Mouse (Mus musculus) forebrain, embryonic 12.5 days (tissue): ENCODE data around the gene Primpol. TPM values are rescaled to one million over a fixed set of nuclear protein-coding genes. Genes with fewer than 3 reads are reported as not detected.
A peak's percentile ranks its signal among the peaks of the same experiment; 100 is the strongest.

Source experiments
- ATAC-seq: fragments of 200-750 bp; cut with Nextera tagmentation; 2 replicates; pipeline ENCODE4 v1.8.0; 2017; ENCODE audit warnings: moderate TSS enrichment; ENCODE audit not compliant: low FRiP score
- H3K27ac ChIP-seq: fragments of 300-500 bp; sonication (generic); 2 replicates; pipeline ENCODE4 v1.5.1; 2016; ENCODE audit warnings: mild to moderate bottlenecking
- H3K27me3 ChIP-seq: fragments of 300-500 bp; sonication (generic); 2 replicates; pipeline ENCODE4 v1.6.1; 2016; ENCODE audit warnings: mild to moderate bottlenecking
- H3K36me3 ChIP-seq: fragments of 300-500 bp; sonication (generic); replicated peaks from 2 replicates; pipeline ENCODE4 v1.6.1; 2016; ENCODE audit warnings: mild to moderate bottlenecking
- H3K4me1 ChIP-seq: fragments of 300-500 bp; sonication (generic); 2 replicates; pipeline ENCODE4 v1.6.1; 2016
- H3K4me2 ChIP-seq: fragments of 300-500 bp; sonication (generic); 2 replicates; pipeline ENCODE4 v1.6.1; 2016; ENCODE audit warnings: mild to moderate bottlenecking, moderate library complexity
- H3K4me3 ChIP-seq: fragments of 300-500 bp; sonication (generic); replicated peaks from 2 replicates; pipeline ENCODE4 v1.5.1; 2016; ENCODE audit warnings: mild to moderate bottlenecking
- H3K9ac ChIP-seq: fragments of 300-500 bp; sonication (generic); 2 replicates; pipeline ENCODE4 v1.6.1; 2016; ENCODE audit warnings: mild to moderate bottlenecking
- H3K9me3 ChIP-seq: fragments of 300-500 bp; sonication (generic); 2 replicates; pipeline ENCODE4 v1.6.1; 2016
- WGBS: fragments of 180-500 bp; shearing (Covaris S2); methylation state at CpG from one replicate; pipeline ENCODE4 v1.1.7; 2016; 5-methylcytosine and 5-hydroxymethylcytosine counted together
- polyA plus RNA-seq: library from polyadenylated mRNA; unstranded; fragments of >200 nt; fragmentation: Nextera tagmentation; extraction: Ambion mirVana; gene quantifications from 2 replicates; pipeline ENCODE4 v1.2.1, GENCODE M21; 2016

Primpol gene
- polyA plus RNA-seq, 1 experiment from 2014 or later = 10.9 TPM

DNA sequence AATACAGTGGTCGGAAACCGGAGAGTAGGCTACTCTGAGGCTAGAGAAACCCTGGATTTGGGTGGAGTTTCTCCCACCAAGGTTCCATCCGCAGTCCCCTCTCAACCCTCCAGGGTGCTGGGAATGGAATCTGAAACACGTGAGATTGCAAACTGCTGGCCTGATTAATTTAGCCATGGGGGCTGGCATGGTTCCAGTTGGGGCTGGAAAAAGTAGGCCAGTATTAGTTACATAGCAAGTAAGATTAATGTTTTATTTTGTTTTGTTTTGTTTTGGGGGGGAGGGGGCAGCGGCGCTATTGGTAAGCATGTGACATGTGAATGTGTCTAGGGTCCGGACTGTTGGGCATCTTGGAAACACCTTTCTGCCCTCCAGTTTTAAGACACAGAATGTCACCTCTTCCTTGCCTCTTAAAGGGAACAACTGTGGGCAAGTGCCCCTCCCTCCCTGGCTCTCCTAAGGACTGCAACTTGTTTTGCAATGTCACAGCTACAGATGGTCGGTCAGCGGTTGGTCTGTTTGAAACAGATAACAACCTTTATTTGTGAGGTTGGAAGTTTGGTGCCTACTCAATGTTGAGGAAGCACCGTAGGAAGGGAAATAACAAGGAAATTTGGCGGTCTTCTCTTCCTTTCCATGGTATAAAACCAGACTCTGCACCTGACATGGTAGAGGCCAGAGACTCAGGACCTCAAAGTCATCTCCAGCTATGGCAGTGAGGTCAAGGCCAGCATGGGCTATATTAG is 70.4 kb downstream of the Primpol start:
- no peak overlapping the region for H3K9ac ChIP-seq
- no peak for ATAC-seq
- WGBS = 84% methylated on average over 11 of the region's 11 CpGs
- H3K27ac ChIP-seq = no peak overlapping the region
- no peak overlapping the region for H3K4me2 ChIP-seq
- 0 out of 2 replicates have a peak, but pooled peaks cover 3% of the 10 kb centered on the region for H3K27me3 ChIP-seq
- H3K4me1 ChIP-seq = peaks cover 3% of the 10 kb centered on the region; the same call in 1 of the 2 replicates
- H3K4me3 ChIP-seq = no peak overlapping the region
- H3K9me3 ChIP-seq = no peaks in the 10 kb centered on the region
- H3K36me3 ChIP-seq = no peaks in the 10 kb centered on the region

DNA sequence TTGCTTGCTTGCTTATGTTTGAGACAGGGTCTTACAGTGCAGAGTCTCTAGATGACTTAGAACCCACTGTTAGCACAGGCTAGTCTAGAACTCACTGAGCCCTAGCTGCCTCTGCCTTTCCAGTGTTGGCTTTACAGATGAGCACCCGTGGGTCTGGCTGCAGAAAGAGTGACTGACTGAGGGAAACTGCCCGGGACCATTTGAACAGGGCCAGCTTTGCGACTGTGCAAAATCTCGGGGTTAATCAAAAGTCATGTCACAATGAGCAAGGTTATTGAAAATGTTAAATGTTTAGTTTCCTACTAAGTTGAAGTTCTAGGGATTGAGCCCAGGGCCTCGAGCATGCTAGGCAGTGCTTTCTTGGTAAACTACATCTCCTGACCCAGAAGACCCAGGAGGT is 71.2 kb downstream of the Primpol start:
- Histone ChIP-seq H3K36me3 (no peaks in the 10 kb centered on the region), H3K4me3 (no peak overlapping the region), H3K4me2 (no peak overlapping the region), H3K27me3 (0 out of 2 replicates have a peak, but pooled peaks cover 3% of the 10 kb centered on the region), H3K9ac (no peak overlapping the region), H3K27ac (no peak overlapping the region), H3K9me3 (no peaks in the 10 kb centered on the region), H3K4me1 (no peaks in the 10 kb centered on the region)
- 85% methylated on average over 5 of the region's 5 CpGs for WGBS
- ATAC-seq = no peak

DNA sequence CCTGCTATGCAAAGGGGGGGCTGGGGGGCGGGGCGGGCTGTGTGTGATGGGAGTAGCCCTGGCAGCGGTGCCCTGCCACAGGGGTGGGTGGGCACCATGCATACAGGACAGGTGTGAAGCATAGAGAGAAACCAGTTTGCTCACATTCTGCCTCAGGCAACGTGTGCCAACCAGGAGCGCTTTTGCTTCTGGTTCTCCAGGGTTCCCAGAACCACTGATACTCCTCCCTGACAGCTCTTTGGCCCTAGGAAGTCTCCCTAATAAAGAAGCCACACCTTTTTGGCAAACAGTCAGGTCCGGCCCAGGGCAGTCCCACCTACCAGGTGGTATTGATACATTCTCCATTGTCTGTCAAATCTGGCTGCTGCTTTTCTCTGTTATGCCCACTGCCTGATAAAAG is 73.3 kb downstream of the Primpol start:
- H3K9ac ChIP-seq = no peak overlapping the region
- no peak for ATAC-seq
- no peak overlapping the region for H3K27ac ChIP-seq
- no peaks in the 10 kb centered on the region for H3K27me3 ChIP-seq
- H3K4me1 ChIP-seq = peaks cover 4% of the 10 kb centered on the region; the same call in 1 of the 2 replicates
- no peaks in the 10 kb centered on the region for H3K36me3 ChIP-seq
- no peak overlapping the region for H3K4me3 ChIP-seq
- WGBS = 67% methylated on average over 6 of the region's 6 CpGs
- no peak overlapping the region for H3K4me2 ChIP-seq
- H3K9me3 ChIP-seq = no peaks in the 10 kb centered on the region

DNA sequence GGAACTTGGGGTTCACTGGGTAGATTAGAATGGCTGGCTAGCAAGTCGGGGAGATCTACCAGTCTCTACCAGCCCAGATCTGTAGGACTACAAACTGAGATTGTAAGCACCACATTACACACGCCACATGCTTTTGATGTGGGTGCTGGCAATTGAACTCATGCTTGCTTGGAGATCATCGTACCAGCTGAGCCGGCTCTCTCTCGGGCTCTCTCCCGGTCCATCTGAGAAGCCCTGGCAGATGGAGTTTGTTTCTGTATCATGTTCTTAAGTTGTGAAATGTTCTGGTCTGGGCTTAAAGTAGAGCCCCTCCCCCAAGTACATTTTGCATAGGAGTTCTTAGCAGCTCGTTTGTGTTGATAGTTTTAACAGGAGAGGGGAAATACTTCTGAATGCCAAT is 73.8 kb downstream of the Primpol start:
- no peak overlapping the region for H3K27ac ChIP-seq
- H3K36me3 ChIP-seq = no peaks in the 10 kb centered on the region
- H3K9me3 ChIP-seq = no peaks in the 10 kb centered on the region
- H3K9ac ChIP-seq = no peak overlapping the region
- no peaks in the 10 kb centered on the region for H3K27me3 ChIP-seq
- no peak overlapping the region for H3K4me2 ChIP-seq
- peaks cover 4% of the 10 kb centered on the region; the same call in 1 of the 2 replicates for H3K4me1 ChIP-seq
- ATAC-seq = no peak
- no peak overlapping the region for H3K4me3 ChIP-seq
- 88% methylated on average over 7 of the region's 7 CpGs for WGBS

DNA sequence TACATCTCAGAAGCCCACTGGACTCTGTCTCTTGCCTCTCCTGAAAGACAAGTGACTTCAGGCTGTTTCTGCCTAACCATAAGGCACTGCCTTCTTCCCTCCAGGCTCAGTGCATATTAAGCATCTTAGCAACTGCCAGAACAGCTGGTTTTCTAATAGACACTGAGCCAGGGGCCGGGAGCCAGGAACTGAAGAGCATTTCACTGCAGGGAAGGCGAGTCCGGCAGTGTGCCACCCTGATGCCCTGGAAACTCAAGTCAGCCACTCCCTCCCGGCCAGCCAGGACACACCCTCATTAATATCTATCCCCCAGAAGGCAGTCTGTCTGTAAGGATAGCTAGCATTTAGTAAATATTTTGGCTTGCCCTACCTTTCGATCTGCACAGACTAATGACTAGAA is 77.3 kb downstream of the Primpol start:
- Histone ChIP-seq H3K4me2 (no peak overlapping the region), H3K4me3 (no peak overlapping the region), H3K9ac (no peak overlapping the region), H3K27me3 (no peaks in the 10 kb centered on the region), H3K4me1 (peaks cover 4% of the 10 kb centered on the region; the same call in 1 of the 2 replicates), H3K36me3 (no peaks in the 10 kb centered on the region), H3K27ac (no peak overlapping the region), H3K9me3 (no peaks in the 10 kb centered on the region)
- 64% methylated on average over 5 of the region's 5 CpGs for WGBS
- no peak for ATAC-seq

DNA sequence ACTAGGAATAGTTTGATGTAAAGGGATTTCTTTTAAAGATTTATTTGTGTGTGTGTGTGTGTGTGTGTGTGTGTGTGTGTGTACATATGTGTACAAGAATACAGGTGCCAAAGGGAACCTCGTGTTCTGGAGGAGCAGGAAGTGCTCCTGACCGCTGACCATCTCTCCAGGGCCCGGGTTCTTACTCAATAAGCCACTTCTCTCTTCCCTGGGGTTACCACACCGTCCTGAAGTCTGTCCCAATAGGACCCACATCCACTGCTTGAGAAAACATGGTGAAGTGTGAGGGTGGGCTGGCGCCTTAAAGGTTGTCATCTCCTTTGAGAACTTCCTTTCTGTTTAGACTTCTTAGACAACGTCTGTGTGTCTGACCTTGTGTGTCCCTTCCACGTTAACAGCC is 83.1 kb downstream of the Primpol start:
- no peaks in the 10 kb centered on the region for H3K27me3 ChIP-seq
- H3K9ac ChIP-seq = no peak overlapping the region
- ATAC-seq = no peak
- no peaks in the 10 kb centered on the region for H3K4me1 ChIP-seq
- H3K4me2 ChIP-seq = no peak overlapping the region
- H3K36me3 ChIP-seq = no peaks in the 10 kb centered on the region
- H3K27ac ChIP-seq = no peak overlapping the region
- no peak overlapping the region for H3K4me3 ChIP-seq
- no peaks in the 10 kb centered on the region for H3K9me3 ChIP-seq
- WGBS = 89% methylated on average over 7 of the region's 7 CpGs

DNA sequence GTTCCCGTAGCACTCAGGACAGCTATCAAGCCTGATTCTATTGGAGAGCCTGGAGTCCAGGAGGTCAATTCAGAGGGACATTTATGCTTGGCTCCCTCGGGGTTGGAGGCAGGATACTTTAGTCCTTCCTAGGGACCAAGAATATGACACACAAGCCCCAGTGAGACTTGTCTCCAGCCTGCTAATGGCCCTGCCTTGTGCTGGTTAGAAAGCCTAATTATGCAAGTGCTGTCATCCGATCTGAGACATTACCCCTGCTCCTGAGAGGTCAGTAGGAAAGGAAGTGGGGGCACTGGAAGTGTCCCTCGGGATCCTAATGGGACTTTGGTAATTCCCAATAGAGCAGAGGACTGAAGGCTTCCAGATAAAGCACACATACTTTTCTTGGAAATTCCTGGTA is 86.5 kb downstream of the Primpol start:
- 0 out of 2 replicates have a peak, but pooled peaks cover 7% of the 10 kb centered on the region for H3K4me1 ChIP-seq
- H3K9me3 ChIP-seq = no peaks in the 10 kb centered on the region
- no peaks in the 10 kb centered on the region for H3K36me3 ChIP-seq
- no peak overlapping the region for H3K27ac ChIP-seq
- no peak overlapping the region for H3K4me3 ChIP-seq
- 52% methylated on average over 4 of the region's 4 CpGs for WGBS
- no peaks in the 10 kb centered on the region for H3K27me3 ChIP-seq
- H3K9ac ChIP-seq = no peak overlapping the region
- ATAC-seq = no peak
- H3K4me2 ChIP-seq = no peak overlapping the region

DNA sequence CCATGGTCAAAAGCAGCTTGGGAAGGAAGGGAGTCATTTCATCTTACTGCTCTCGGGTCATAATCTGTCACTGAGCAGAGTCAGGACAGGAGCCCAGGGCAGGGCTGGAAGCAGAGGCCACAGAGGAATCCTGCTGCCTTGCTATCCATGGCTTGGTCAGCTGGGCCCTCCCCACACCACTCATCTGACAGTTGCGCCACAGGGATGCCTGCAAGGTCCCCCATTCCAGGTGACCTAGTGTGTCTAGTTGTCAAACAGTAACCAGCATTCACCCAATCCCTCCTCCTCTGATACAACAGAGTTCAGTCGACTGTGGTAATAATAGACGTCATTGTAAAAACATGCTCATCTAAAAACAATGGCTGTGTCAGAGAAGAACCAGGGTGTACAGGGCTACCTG is 87.5 kb downstream of the Primpol start:
- no peaks in the 10 kb centered on the region for H3K27me3 ChIP-seq
- no peaks in the 10 kb centered on the region for H3K36me3 ChIP-seq
- no peak overlapping the region for H3K4me3 ChIP-seq
- no peak for ATAC-seq
- H3K4me1 ChIP-seq = 0 out of 2 replicates have a peak, but pooled peaks cover 7% of the 10 kb centered on the region
- WGBS = 87% methylated on average over 4 of the region's 4 CpGs
- H3K9me3 ChIP-seq = no peaks in the 10 kb centered on the region
- H3K4me2 ChIP-seq = no peak overlapping the region
- no peak overlapping the region for H3K27ac ChIP-seq
- H3K9ac ChIP-seq = no peak overlapping the region

DNA sequence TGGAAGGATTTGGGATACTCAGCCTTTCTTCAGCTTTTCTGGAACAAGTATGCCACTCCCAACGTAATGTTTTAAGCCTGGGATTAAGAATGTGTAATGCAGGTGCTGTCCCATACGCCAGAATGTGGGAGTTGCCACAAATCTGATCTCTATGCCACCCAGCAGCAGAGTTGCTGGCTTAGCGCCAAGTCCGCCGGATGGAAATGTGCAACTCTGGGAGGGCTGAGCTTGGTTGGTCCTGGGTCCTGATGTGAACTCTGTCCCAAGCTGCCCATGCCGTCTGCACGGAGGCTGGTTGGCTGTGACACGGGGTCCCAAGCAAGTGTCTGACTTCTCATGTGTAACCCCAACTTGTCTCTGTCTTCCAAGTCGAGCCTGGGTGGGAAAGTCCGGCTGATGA is 90.2 kb downstream of the Primpol start:
- H3K36me3 ChIP-seq = no peaks in the 10 kb centered on the region
- H3K9ac ChIP-seq = no peak overlapping the region
- no peak overlapping the region for H3K4me2 ChIP-seq
- H3K4me3 ChIP-seq = no peak overlapping the region
- H3K4me1 ChIP-seq = 0 out of 2 replicates have a peak, but pooled peaks cover 7% of the 10 kb centered on the region
- no peaks in the 10 kb centered on the region for H3K27me3 ChIP-seq
- H3K9me3 ChIP-seq = no peaks in the 10 kb centered on the region
- 80% methylated on average over 10 of the region's 10 CpGs for WGBS
- no peak overlapping the region for H3K27ac ChIP-seq
- peak; percentile 30; the same call in 1 of the 2 replicates for ATAC-seq

DNA sequence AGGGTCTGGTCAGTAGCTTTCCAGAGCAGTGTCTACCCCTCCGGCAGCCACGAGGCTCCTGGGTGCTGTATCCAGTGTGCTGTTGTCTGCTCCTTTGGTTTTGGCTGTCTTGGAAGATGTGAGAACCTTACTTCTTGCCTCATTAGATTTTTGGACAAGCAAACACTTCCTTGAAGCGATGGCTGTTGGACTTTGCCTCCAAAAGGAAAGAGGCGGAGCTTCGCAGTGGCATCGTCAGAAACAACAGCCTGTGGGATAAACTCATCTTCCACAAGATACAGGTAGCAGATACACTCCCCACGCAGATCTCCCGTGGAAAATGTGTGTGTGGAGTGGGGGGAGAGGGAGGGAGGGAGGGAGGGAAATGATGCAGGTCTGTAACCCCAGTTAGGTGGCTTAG is 90.9 kb downstream of the Primpol start:
- ATAC-seq = no peak
- Histone ChIP-seq H3K27me3 (no peaks in the 10 kb centered on the region), H3K27ac (no peak overlapping the region), H3K4me3 (no peak overlapping the region), H3K9me3 (no peaks in the 10 kb centered on the region), H3K36me3 (no peaks in the 10 kb centered on the region), H3K4me1 (0 out of 2 replicates have a peak, but pooled peaks cover 7% of the 10 kb centered on the region), H3K9ac (no peak overlapping the region), H3K4me2 (no peak overlapping the region)
- WGBS = 84% methylated on average over 8 of the region's 8 CpGs

Other genes with a start within 250 kb of the Primpol start
- 5.6 and 7.0 TPM in 2 replicates for gene Acsl1, start 146.2 kb downstream of the Primpol start, polyA plus RNA-seq
- 27.4 and 36.4 TPM in 2 replicates for gene Cenpu, start 65.2 kb downstream of the Primpol start, polyA plus RNA-seq
- gene Casp3, start 79 bp upstream of the Primpol start, polyA plus RNA-seq = 180 and 188 TPM in 2 replicates
- gene Irf2, start 122.5 kb upstream of the Primpol start, polyA plus RNA-seq = 11.5 and 11.7 TPM in 2 replicates